Mouse (Mus musculus): ENCODE data around the gene Zdhhc13. TPM values are rescaled to one million over a fixed set of nuclear protein-coding genes. Genes with fewer than 3 reads are reported as not detected.

Zdhhc13 gene
- polyA plus RNA-seq (2012; ENCODE audit: insufficient read depth, insufficient read length, missing spikeins), result 2.8 and 3.1 TPM in 2 replicates

GRCm38 (mm10) chr7:48788851-48789572 lies at the start of gene Zdhhc13:
TSS of gene Zdhhc13 (plus strand) at chr7:48789003.
- Histone ChIP-seq H3K27ac (replicated peaks; ENCODE audit: low read depth, low read length) (no peak within 1 kb of the TSS), H3K4me3 (ENCODE audit: insufficient read depth, low read depth, low read length) (peak within 1 kb of the TSS; percentile 88), H3K4me1 (ENCODE audit: control insufficient read depth, insufficient read depth, insufficient read length, low read length) (0 out of 2 replicates have a peak, but pooled peaks cover 2% of the 10 kb centered on the region)

- H3K4me3 ChIP-seq (ENCODE audit: insufficient read depth, low read depth, low read length), result peak overlapping the region; percentile 30
- no peak overlapping the region for H3K27ac ChIP-seq (replicated peaks; ENCODE audit: low read depth, low read length)
- H3K4me1 ChIP-seq (ENCODE audit: control insufficient read depth, insufficient read depth, insufficient read length, low read length), result no peaks in the 10 kb centered on the region
These were observed 39.3 kb upstream of the Zdhhc13 start for GRCm38 (mm10) chr7:48749298-48750163.

GRCm38 (mm10) chr7:48750164-48750809 lies 38.5 kb upstream of the Zdhhc13 start:
- Histone ChIP-seq H3K4me3 (ENCODE audit: insufficient read depth, low read depth, low read length) (no peak overlapping the region), H3K4me1 (ENCODE audit: control insufficient read depth, insufficient read depth, insufficient read length, low read length) (no peaks in the 10 kb centered on the region), H3K27ac (replicated peaks; ENCODE audit: low read depth, low read length) (no peak overlapping the region)

GRCm38 (mm10) chr7:48751222-48751621 lies 37.6 kb upstream of the Zdhhc13 start:
- H3K4me3 ChIP-seq (ENCODE audit: insufficient read depth, low read depth, low read length), result no peak overlapping the region

GRCm38 (mm10) chr7:48754415-48754974 lies 34.3 kb upstream of the Zdhhc13 start:
- H3K27ac ChIP-seq (replicated peaks; ENCODE audit: low read depth, low read length), result no peak overlapping the region
- no peaks in the 10 kb centered on the region for H3K4me1 ChIP-seq (ENCODE audit: control insufficient read depth, insufficient read depth, insufficient read length, low read length)

More at GRCm38 (mm10) chr7:48751222-48751621, 37.6 kb upstream of the Zdhhc13 start:
- no peaks in the 10 kb centered on the region for H3K4me1 ChIP-seq (ENCODE audit: control insufficient read depth, insufficient read depth, insufficient read length, low read length)
- no peak overlapping the region for H3K27ac ChIP-seq (replicated peaks; ENCODE audit: low read depth, low read length)

GRCm38 (mm10) chr7:48755825-48756224 lies 33.0 kb upstream of the Zdhhc13 start:
- Histone ChIP-seq H3K4me1 (ENCODE audit: control insufficient read depth, insufficient read depth, insufficient read length, low read length) (no peaks in the 10 kb centered on the region), H3K4me3 (ENCODE audit: insufficient read depth, low read depth, low read length) (no peak overlapping the region), H3K27ac (replicated peaks; ENCODE audit: low read depth, low read length) (no peak overlapping the region)

More at GRCm38 (mm10) chr7:48754415-48754974, 34.3 kb upstream of the Zdhhc13 start:
- no peak overlapping the region for H3K4me3 ChIP-seq (ENCODE audit: insufficient read depth, low read depth, low read length)

GRCm38 (mm10) chr7:48756306-48756931 lies 32.4 kb upstream of the Zdhhc13 start:
- H3K27ac ChIP-seq (replicated peaks; ENCODE audit: low read depth, low read length), result no peak overlapping the region
- no peak overlapping the region for H3K4me3 ChIP-seq (ENCODE audit: insufficient read depth, low read depth, low read length)
- no peaks in the 10 kb centered on the region for H3K4me1 ChIP-seq (ENCODE audit: control insufficient read depth, insufficient read depth, insufficient read length, low read length)

GRCm38 (mm10) chr7:48758083-48758482 lies 30.7 kb upstream of the Zdhhc13 start:
- Histone ChIP-seq H3K4me1 (ENCODE audit: control insufficient read depth, insufficient read depth, insufficient read length, low read length) (no peaks in the 10 kb centered on the region), H3K27ac (replicated peaks; ENCODE audit: low read depth, low read length) (no peak overlapping the region), H3K4me3 (ENCODE audit: insufficient read depth, low read depth, low read length) (no peak overlapping the region)

- Histone ChIP-seq H3K4me1 (ENCODE audit: control insufficient read depth, insufficient read depth, insufficient read length, low read length) (no peaks in the 10 kb centered on the region), H3K4me3 (ENCODE audit: insufficient read depth, low read depth, low read length) (no peak overlapping the region), H3K27ac (replicated peaks; ENCODE audit: low read depth, low read length) (no peak overlapping the region)
These were observed 28.0 kb upstream of the Zdhhc13 start for GRCm38 (mm10) chr7:48760789-48761188.

- Histone ChIP-seq H3K27ac (replicated peaks; ENCODE audit: low read depth, low read length) (no peak overlapping the region), H3K4me1 (ENCODE audit: control insufficient read depth, insufficient read depth, insufficient read length, low read length) (no peaks in the 10 kb centered on the region), H3K4me3 (ENCODE audit: insufficient read depth, low read depth, low read length) (no peak overlapping the region)
These were observed 26.5 kb upstream of the Zdhhc13 start for GRCm38 (mm10) chr7:48762289-48762688.

- H3K4me1 ChIP-seq (ENCODE audit: control insufficient read depth, insufficient read depth, insufficient read length, low read length), result no peaks in the 10 kb centered on the region
- no peak overlapping the region for H3K4me3 ChIP-seq (ENCODE audit: insufficient read depth, low read depth, low read length)
- no peak overlapping the region for H3K27ac ChIP-seq (replicated peaks; ENCODE audit: low read depth, low read length)
These were observed 26.1 kb upstream of the Zdhhc13 start for GRCm38 (mm10) chr7:48762721-48763120.

- Histone ChIP-seq H3K4me1 (ENCODE audit: control insufficient read depth, insufficient read depth, insufficient read length, low read length) (no peaks in the 10 kb centered on the region), H3K27ac (replicated peaks; ENCODE audit: low read depth, low read length) (no peak overlapping the region), H3K4me3 (ENCODE audit: insufficient read depth, low read depth, low read length) (no peak overlapping the region)
These were observed 22.8 kb upstream of the Zdhhc13 start for GRCm38 (mm10) chr7:48765959-48766358.

- H3K4me3 ChIP-seq (ENCODE audit: insufficient read depth, low read depth, low read length), result no peak overlapping the region
- H3K27ac ChIP-seq (replicated peaks; ENCODE audit: low read depth, low read length), result no peak overlapping the region
- no peaks in the 10 kb centered on the region for H3K4me1 ChIP-seq (ENCODE audit: control insufficient read depth, insufficient read depth, insufficient read length, low read length)
These were observed 19.1 kb upstream of the Zdhhc13 start for GRCm38 (mm10) chr7:48769721-48770120.

GRCm38 (mm10) chr7:48772060-48772734 lies 16.6 kb upstream of the Zdhhc13 start:
- Histone ChIP-seq H3K27ac (replicated peaks; ENCODE audit: low read depth, low read length) (no peak overlapping the region), H3K4me1 (ENCODE audit: control insufficient read depth, insufficient read depth, insufficient read length, low read length) (no peaks in the 10 kb centered on the region), H3K4me3 (ENCODE audit: insufficient read depth, low read depth, low read length) (no peak overlapping the region)
